Mouse (Mus musculus) spleen, adult 2 months (tissue): ENCODE measurements at regions not wholly inside any gene's neighbourhood (a gene's known extent, or its start where the extent isn't known, plus 50 kb on each side); places are given as distances from the start of the nearest gene placed in this dataset.

ENCODE experiments used
- DNase-seq, 2 experiments: peaks; one replicate each; pipeline versions ENCODE4 v3.0.0 to v3.0.0-alpha.2; 2012 to 2021; ENCODE audit warnings: low spot score in 2 of 2, low read depth in 1 of 2
- H3K27ac ChIP-seq: fragments of 200-500 bp; 2 replicates; pipeline ENCODE4 v1.5.1; 2012; ENCODE audit warnings: low read length, inconsistent platforms; ENCODE audit not compliant: insufficient read depth
- H3K27me3 ChIP-seq: fragments of 200-500 bp; 2 replicates; pipeline ENCODE4 v1.6.1; 2012; ENCODE audit warnings: mild to moderate bottlenecking, moderate library complexity, low read length, inconsistent platforms; ENCODE audit not compliant: control insufficient read depth, insufficient read depth
- H3K36me3 ChIP-seq: fragments of 200-500 bp; 2 replicates; pipeline ENCODE4 v1.6.1; 2012; ENCODE audit warnings: mild to moderate bottlenecking, low read length, inconsistent platforms; ENCODE audit not compliant: control insufficient read depth, insufficient read depth
- H3K4me1 ChIP-seq: fragments of 200-500 bp; 2 replicates; pipeline ENCODE4 v1.6.1; 2011; ENCODE audit warnings: inconsistent platforms; ENCODE audit not compliant: control insufficient read depth, insufficient read depth, insufficient read length
- H3K4me3 ChIP-seq: fragments of 200-500 bp; 2 replicates; pipeline ENCODE4 v1.5.1; 2011; ENCODE audit warnings: mild to moderate bottlenecking, inconsistent platforms; ENCODE audit not compliant: insufficient read depth, insufficient read length; ENCODE audit errors: extremely low read depth
- CTCF ChIP-seq: fragments of 200-500 bp; IDR thresholded peaks from 2 replicates; pipeline ENCODE4 v1.5.1; 2011; ENCODE audit warnings: mild to moderate bottlenecking, inconsistent platforms; ENCODE audit not compliant: insufficient read depth, insufficient read length, insufficient replicate concordance; ENCODE audit errors: extremely low read depth
- POLR2A ChIP-seq: fragments of 200-500 bp; IDR thresholded peaks from 2 replicates; pipeline ENCODE4 v1.6.1; 2011; ENCODE audit warnings: low read depth, low read length, inconsistent platforms
- WGBS: fragments of 180-500 bp; shearing (Covaris S2); methylation state at CpG from one replicate; pipeline ENCODE4 v1.1.7; 2018; 5-methylcytosine and 5-hydroxymethylcytosine counted together

DNA sequence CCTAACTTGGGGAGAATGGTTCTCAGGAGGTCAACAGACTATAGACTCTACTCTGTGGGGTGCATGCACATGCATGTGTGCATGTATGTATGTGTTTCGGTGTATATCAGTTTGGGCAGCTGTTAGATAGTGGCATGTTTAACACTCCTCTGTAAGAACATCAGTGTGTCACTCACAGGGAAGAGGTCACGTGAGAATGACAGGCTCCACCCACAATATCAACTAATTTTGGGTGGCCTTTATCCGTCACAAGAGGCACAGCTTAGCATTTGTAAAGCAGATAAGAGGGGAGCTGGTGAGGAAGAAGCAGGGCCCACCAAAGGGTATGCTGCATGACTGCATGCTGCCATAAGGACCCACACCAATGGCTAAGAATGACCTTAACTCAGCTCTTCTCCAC, 93.2 kb upstream of the Serp2 start:
- WGBS: 81% methylated on average over 3 of the region's 3 CpGs
- H3K36me3 ChIP-seq: no peaks in the 10 kb centered on the region
- no peaks in the 10 kb centered on the region for H3K27me3 ChIP-seq
- H3K27ac ChIP-seq: no peak overlapping the region
- TF ChIP-seq POLR2A (no peak), CTCF (no peak)
- no peak for DNase-seq
- H3K4me1 ChIP-seq: no peaks in the 10 kb centered on the region
- no peak overlapping the region for H3K4me3 ChIP-seq

DNA sequence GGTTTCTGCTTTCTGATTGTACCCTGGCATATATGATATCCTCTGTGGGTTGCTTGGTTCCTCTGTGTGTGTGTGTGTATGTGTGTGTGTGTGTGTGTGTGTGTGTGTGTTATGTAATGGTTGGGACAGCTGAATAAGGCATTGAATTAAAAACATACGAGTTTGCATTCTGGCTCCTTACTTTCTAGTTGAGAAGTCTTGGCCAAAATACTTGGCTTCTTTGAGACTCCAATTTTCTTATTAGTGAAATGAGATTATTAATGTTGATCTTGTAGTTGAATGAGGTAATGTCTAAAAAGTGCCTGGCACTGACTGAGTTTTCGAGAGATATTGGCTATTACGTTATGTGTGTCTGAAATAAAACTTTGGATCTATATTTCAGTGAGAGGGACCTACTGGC, 88.0 kb upstream of the Serp2 start:
- Histone ChIP-seq H3K27ac (no peak overlapping the region), H3K4me1 (no peaks in the 10 kb centered on the region), H3K27me3 (no peaks in the 10 kb centered on the region), H3K4me3 (no peak overlapping the region), H3K36me3 (no peaks in the 10 kb centered on the region)
- WGBS: 82% methylated on average over 3 of the region's 3 CpGs
- no peak for DNase-seq
- TF ChIP-seq POLR2A: no peak
- TF ChIP-seq CTCF: no peak

DNA sequence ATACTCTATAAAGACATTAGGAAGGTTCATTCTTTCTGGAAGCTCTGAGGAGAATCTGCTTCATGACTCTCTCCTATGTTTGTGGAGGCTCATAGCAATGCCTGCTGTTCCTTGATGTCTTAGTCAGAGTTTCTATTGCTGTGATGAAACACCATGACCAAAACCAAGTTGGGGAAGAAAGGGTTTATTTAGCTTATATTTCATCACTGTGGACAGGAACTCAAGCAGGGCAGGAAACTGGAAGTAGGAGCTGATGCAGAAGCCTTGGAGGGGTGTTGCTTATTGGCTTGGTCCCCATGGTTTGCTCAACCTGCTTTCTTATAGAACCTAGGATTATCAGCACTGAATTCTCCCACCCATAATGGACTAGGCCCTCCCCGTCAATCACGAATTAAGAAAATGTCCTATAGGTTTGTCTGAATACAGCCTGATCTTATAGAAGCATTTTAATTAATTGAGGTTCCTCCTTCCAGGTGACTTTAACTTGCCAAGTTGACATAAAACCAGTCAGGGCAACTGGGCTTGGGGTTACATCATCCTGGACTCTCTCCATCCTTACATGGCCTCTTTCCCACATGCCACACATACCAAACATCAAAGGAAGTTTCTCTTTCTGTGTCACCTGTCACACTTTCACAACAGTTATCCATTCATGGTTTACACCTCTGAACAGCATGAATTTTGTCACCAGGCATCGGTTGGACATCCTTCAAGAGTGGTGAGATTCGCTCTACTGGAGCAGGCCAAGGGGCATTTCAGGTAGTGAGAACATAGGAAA, 85.3 kb upstream of the Serp2 start:
- Histone ChIP-seq H3K27ac (no peak overlapping the region), H3K27me3 (no peaks in the 10 kb centered on the region), H3K36me3 (no peaks in the 10 kb centered on the region), H3K4me1 (no peaks in the 10 kb centered on the region), H3K4me3 (no peak overlapping the region)
- DNase-seq: no peak
- no peak for TF ChIP-seq CTCF
- no peak for TF ChIP-seq POLR2A
- WGBS: 92% methylated on average over 4 of the region's 4 CpGs

DNA sequence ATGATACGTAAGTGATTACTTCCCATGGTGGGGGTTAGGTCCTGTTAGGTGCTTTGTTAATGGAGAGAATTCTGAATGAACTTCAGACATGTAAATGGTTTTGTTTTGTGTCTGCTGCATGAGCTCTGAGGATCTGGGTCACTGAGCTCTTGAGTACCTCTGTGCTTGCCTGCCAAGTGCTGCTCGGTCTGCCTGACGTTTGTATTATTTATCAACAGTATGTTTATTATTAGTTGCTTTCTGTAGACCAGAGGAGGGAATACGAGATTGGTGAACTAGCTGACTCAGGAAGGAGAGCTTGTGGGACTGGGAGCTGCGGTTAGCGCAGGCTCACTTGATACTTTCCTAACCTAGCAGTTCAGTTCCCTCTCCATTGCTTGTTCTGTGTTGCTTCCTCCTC, 76.5 kb upstream of the Serp2 start:
- no peak for DNase-seq
- TF ChIP-seq CTCF (no peak), POLR2A (no peak)
- no peak overlapping the region for H3K4me3 ChIP-seq
- WGBS: 78% methylated on average over 6 of the region's 6 CpGs
- no peaks in the 10 kb centered on the region for H3K27me3 ChIP-seq
- H3K27ac ChIP-seq: no peak overlapping the region
- no peaks in the 10 kb centered on the region for H3K4me1 ChIP-seq
- H3K36me3 ChIP-seq: no peaks in the 10 kb centered on the region

DNA sequence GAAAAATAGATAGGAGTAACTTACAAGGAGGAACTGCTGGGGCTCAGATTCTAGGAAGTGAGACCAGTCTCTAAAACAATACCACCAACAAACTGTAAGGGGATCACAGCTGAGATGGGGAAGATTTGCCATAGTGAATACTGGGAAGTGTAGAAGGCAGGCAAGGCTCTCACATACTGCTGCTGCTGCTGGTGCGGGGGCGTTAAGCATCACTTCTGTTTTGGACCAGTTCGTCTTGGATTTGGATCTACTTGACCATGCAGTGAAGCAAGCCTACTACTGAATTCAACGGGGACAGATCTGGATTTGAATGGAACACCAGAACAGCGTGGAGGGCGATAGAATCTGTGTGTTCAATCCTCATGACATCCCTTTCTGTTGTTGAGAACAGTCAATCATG, 76.1 kb upstream of the Serp2 start:
- TF ChIP-seq POLR2A (no peak), CTCF (no peak)
- Histone ChIP-seq H3K36me3 (no peaks in the 10 kb centered on the region), H3K27me3 (no peaks in the 10 kb centered on the region), H3K27ac (no peak overlapping the region), H3K4me1 (no peaks in the 10 kb centered on the region), H3K4me3 (no peak overlapping the region)
- DNase-seq: no peak
- WGBS: 88% methylated on average over 6 of the region's 6 CpGs

DNA sequence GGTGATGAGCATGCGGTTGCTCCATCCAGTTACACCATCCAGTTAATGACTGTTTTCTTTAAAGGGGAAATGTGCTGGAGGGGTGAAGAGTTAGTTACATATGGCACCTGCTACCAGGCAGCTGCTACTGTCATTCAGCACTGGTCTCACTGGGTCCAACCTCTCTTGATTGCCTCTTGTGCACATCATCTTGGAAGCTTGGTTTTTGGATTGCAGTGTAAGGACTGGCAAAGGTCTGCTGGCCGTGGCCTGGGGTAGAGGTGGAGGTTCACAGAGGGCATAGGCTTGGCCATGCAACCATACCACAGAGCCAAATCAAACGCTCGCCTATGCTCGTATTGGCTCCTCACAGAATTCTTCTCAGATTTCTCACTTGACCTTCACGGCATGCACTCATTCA, 75.1 kb upstream of the Serp2 start:
- no peak for TF ChIP-seq CTCF
- no peak for TF ChIP-seq POLR2A
- no peaks in the 10 kb centered on the region for H3K4me1 ChIP-seq
- no peak for DNase-seq
- no peaks in the 10 kb centered on the region for H3K27me3 ChIP-seq
- no peak overlapping the region for H3K27ac ChIP-seq
- WGBS: 96% methylated on average over 6 of the region's 6 CpGs
- H3K4me3 ChIP-seq: no peak overlapping the region
- no peaks in the 10 kb centered on the region for H3K36me3 ChIP-seq

DNA sequence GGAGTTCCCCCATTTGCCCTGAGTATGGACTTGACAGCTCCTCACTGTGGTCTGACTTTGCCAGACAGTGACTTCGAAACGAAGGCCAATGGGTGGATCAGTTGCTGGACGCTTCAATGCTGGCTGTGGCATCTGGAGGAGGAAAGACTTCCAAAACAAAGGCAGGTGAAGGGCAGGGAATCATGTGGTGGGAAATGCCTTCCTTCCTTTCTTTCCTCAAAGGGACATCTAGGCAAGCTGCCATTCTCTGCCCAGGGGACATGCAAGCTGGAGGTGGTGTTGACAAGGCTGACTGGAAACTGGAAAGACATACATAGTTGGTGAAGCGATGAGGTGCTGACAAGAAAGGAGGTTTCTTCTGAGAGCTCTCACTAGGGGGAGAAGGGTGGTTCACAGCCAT, 74.5 kb upstream of the Serp2 start:
- H3K4me3 ChIP-seq: no peak overlapping the region
- H3K36me3 ChIP-seq: no peaks in the 10 kb centered on the region
- 87% methylated on average over 4 of the region's 4 CpGs for WGBS
- TF ChIP-seq POLR2A (no peak), CTCF (no peak)
- DNase-seq: no peak
- H3K4me1 ChIP-seq: no peaks in the 10 kb centered on the region
- H3K27me3 ChIP-seq: no peaks in the 10 kb centered on the region
- H3K27ac ChIP-seq: no peak overlapping the region
